Mouse (Mus musculus): ENCODE data around the gene Zfp536. TPM values are rescaled to one million over a fixed set of nuclear protein-coding genes. Genes with fewer than 3 reads are reported as not detected.
A peak's percentile ranks its signal among the peaks of the same experiment; 100 is the strongest.

Gene Zfp536
- total and polyA plus RNA-seq, 2 experiments from 2014 or later, result 3.3 to 16.4 TPM

GRCm38 (mm10) chr7:37813676-37814075 lies 40.2 kb upstream of the Zfp536 start:
- Histone ChIP-seq H3K36me3 (replicated peaks; ENCODE audit: control insufficient read depth, insufficient read depth, low read length) (no peaks in the 10 kb centered on the region), H3K27me3 (ENCODE audit: control insufficient read depth, insufficient read depth, low read length) (no peaks in the 10 kb centered on the region), H3K4me3 (ENCODE audit: low read depth, low read length) (no peak overlapping the region), H3K27ac (ENCODE audit: low read depth) (no peak overlapping the region), H3K4me1 (ENCODE audit: control insufficient read depth, insufficient read depth) (no peaks in the 10 kb centered on the region), H3K9me3 (replicated peaks; ENCODE audit: control insufficient read depth, low read length) (no peaks in the 10 kb centered on the region), H3K9ac (replicated peaks; ENCODE audit: low read depth, low read length) (no peak overlapping the region), H3K4me2 (ENCODE audit: low read depth, low read length) (no peak overlapping the region)
- 71% methylated on average over 10 of the region's 10 CpGs for WGBS
- no peak for ATAC-seq (ENCODE audit: insufficient read depth, low read depth)
- TF ChIP-seq CTCF (IDR thresholded peaks at IDR 0.05; ENCODE audit: low read depth) (no peak), EP300 (IDR thresholded peaks at IDR 0.05; ENCODE audit: low read depth) (no peak)
- DNase-seq (ENCODE audit: low spot score), result no peak

GRCm38 (mm10) chr7:37809908-37810307 lies 36.5 kb upstream of the Zfp536 start:
- WGBS, result 76% methylated on average over 5 of the region's 5 CpGs

GRCm38 (mm10) chr7:37809001-37809400 lies 35.6 kb upstream of the Zfp536 start:
- H3K27me3 ChIP-seq (ENCODE audit: control insufficient read depth, insufficient read depth, low read length), result no peaks in the 10 kb centered on the region
- H3K4me1 ChIP-seq (ENCODE audit: control insufficient read depth, insufficient read depth), result no peaks in the 10 kb centered on the region
- no peak overlapping the region for H3K9ac ChIP-seq (replicated peaks; ENCODE audit: low read depth, low read length)
- WGBS, result 79% methylated on average over 4 of the region's 4 CpGs
- H3K4me3 ChIP-seq (ENCODE audit: low read depth, low read length), result no peak overlapping the region
- no peaks in the 10 kb centered on the region for H3K9me3 ChIP-seq (replicated peaks; ENCODE audit: control insufficient read depth, low read length)
- H3K4me2 ChIP-seq (ENCODE audit: low read depth, low read length), result no peak overlapping the region
- ATAC-seq (ENCODE audit: insufficient read depth, low read depth) (no peak), DNase-seq (ENCODE audit: low spot score) (no peak)
- no peak overlapping the region for H3K27ac ChIP-seq (ENCODE audit: low read depth)
- H3K36me3 ChIP-seq (replicated peaks; ENCODE audit: control insufficient read depth, insufficient read depth, low read length), result no peaks in the 10 kb centered on the region
- TF ChIP-seq CTCF (IDR thresholded peaks at IDR 0.05; ENCODE audit: low read depth) (no peak), EP300 (IDR thresholded peaks at IDR 0.05; ENCODE audit: low read depth) (no peak)

More at GRCm38 (mm10) chr7:37809908-37810307, 36.5 kb upstream of the Zfp536 start:
- ATAC-seq (ENCODE audit: insufficient read depth, low read depth) (no peak), DNase-seq (ENCODE audit: low spot score) (no peak)
- Histone ChIP-seq H3K36me3 (replicated peaks; ENCODE audit: control insufficient read depth, insufficient read depth, low read length) (no peaks in the 10 kb centered on the region), H3K4me1 (ENCODE audit: control insufficient read depth, insufficient read depth) (no peaks in the 10 kb centered on the region), H3K4me2 (ENCODE audit: low read depth, low read length) (no peak overlapping the region), H3K4me3 (ENCODE audit: low read depth, low read length) (no peak overlapping the region), H3K9me3 (replicated peaks; ENCODE audit: control insufficient read depth, low read length) (no peaks in the 10 kb centered on the region), H3K9ac (replicated peaks; ENCODE audit: low read depth, low read length) (no peak overlapping the region), H3K27me3 (ENCODE audit: control insufficient read depth, insufficient read depth, low read length) (no peaks in the 10 kb centered on the region), H3K27ac (ENCODE audit: low read depth) (no peak overlapping the region)
- TF ChIP-seq EP300 (IDR thresholded peaks at IDR 0.05; ENCODE audit: low read depth), result no peak
- TF ChIP-seq CTCF (IDR thresholded peaks at IDR 0.05; ENCODE audit: low read depth), result no peak

- no peak overlapping the region for H3K4me3 ChIP-seq (ENCODE audit: low read depth, low read length)
- no peak overlapping the region for H3K9ac ChIP-seq (replicated peaks; ENCODE audit: low read depth, low read length)
- H3K4me1 ChIP-seq (ENCODE audit: control insufficient read depth, insufficient read depth), result no peaks in the 10 kb centered on the region
- no peak for DNase-seq (ENCODE audit: low spot score)
- no peak overlapping the region for H3K27ac ChIP-seq (ENCODE audit: low read depth)
- WGBS, result 57% methylated on average over 3 of the region's 3 CpGs
- no peaks in the 10 kb centered on the region for H3K9me3 ChIP-seq (replicated peaks; ENCODE audit: control insufficient read depth, low read length)
- no peak for TF ChIP-seq CTCF (IDR thresholded peaks at IDR 0.05; ENCODE audit: low read depth)
- TF ChIP-seq EP300 (IDR thresholded peaks at IDR 0.05; ENCODE audit: low read depth), result no peak
- no peaks in the 10 kb centered on the region for H3K27me3 ChIP-seq (ENCODE audit: control insufficient read depth, insufficient read depth, low read length)
- no peak for ATAC-seq (ENCODE audit: insufficient read depth, low read depth)
- H3K4me2 ChIP-seq (ENCODE audit: low read depth, low read length), result no peak overlapping the region
- H3K36me3 ChIP-seq (replicated peaks; ENCODE audit: control insufficient read depth, insufficient read depth, low read length), result no peaks in the 10 kb centered on the region
Observed at GRCm38 (mm10) chr7:37801160-37801559, 27.7 kb upstream of the Zfp536 start.

- WGBS, result 67% methylated on average over 4 of the region's 4 CpGs
- H3K4me3 ChIP-seq (ENCODE audit: low read depth, low read length), result no peak overlapping the region
- no peak overlapping the region for H3K9ac ChIP-seq (replicated peaks; ENCODE audit: low read depth, low read length)
- TF ChIP-seq CTCF (IDR thresholded peaks at IDR 0.05; ENCODE audit: low read depth) (no peak), EP300 (IDR thresholded peaks at IDR 0.05; ENCODE audit: low read depth) (no peak)
- H3K27ac ChIP-seq (ENCODE audit: low read depth), result no peak overlapping the region
- no peaks in the 10 kb centered on the region for H3K4me1 ChIP-seq (ENCODE audit: control insufficient read depth, insufficient read depth)
- DNase-seq (ENCODE audit: low spot score), result no peak
- H3K27me3 ChIP-seq (ENCODE audit: control insufficient read depth, insufficient read depth, low read length), result no peaks in the 10 kb centered on the region
- no peak for ATAC-seq (ENCODE audit: insufficient read depth, low read depth)
- H3K4me2 ChIP-seq (ENCODE audit: low read depth, low read length), result no peak overlapping the region
- no peaks in the 10 kb centered on the region for H3K36me3 ChIP-seq (replicated peaks; ENCODE audit: control insufficient read depth, insufficient read depth, low read length)
- H3K9me3 ChIP-seq (replicated peaks; ENCODE audit: control insufficient read depth, low read length), result 0 out of 2 replicates have a peak, but pooled peaks cover 4% of the 10 kb centered on the region
Observed at GRCm38 (mm10) chr7:37788721-37789120, 15.3 kb upstream of the Zfp536 start.

- ATAC-seq (ENCODE audit: insufficient read depth, low read depth), result no peak
- H3K36me3 ChIP-seq (replicated peaks; ENCODE audit: control insufficient read depth, insufficient read depth, low read length), result no peaks in the 10 kb centered on the region
- peak; percentile 45 for DNase-seq (ENCODE audit: low spot score)
- WGBS, result 3% methylated on average over 15 of the region's 15 CpGs
- no peak overlapping the region for H3K9ac ChIP-seq (replicated peaks; ENCODE audit: low read depth, low read length)
- H3K4me2 ChIP-seq (ENCODE audit: low read depth, low read length), result no peak overlapping the region
- H3K27me3 ChIP-seq (ENCODE audit: control insufficient read depth, insufficient read depth, low read length), result peaks cover 62% of the 10 kb centered on the region
- H3K9me3 ChIP-seq (replicated peaks; ENCODE audit: control insufficient read depth, low read length), result no peaks in the 10 kb centered on the region
- H3K4me1 ChIP-seq (ENCODE audit: control insufficient read depth, insufficient read depth), result no peaks in the 10 kb centered on the region
- no peak overlapping the region for H3K4me3 ChIP-seq (ENCODE audit: low read depth, low read length)
- TF ChIP-seq EP300 (IDR thresholded peaks at IDR 0.05; ENCODE audit: low read depth), result no peak
- TF ChIP-seq CTCF (IDR thresholded peaks at IDR 0.05; ENCODE audit: low read depth), result peak; percentile 87
- H3K27ac ChIP-seq (ENCODE audit: low read depth), result no peak overlapping the region
Observed at GRCm38 (mm10) chr7:37775502-37775901, 2.1 kb upstream of the Zfp536 start.

All from heart, postnatal 0 days (tissue).